Mouse (Mus musculus): ENCODE data around the gene Zdhhc15. TPM values are rescaled to one million over a fixed set of nuclear protein-coding genes. Genes with fewer than 3 reads are reported as not detected.

Gene Zdhhc15
- polyA plus RNA-seq, 1 experiment from 2014 or later: 16.8 TPM

- H3K4me3 ChIP-seq (ENCODE audit: low read depth, low read length): no peak overlapping the region
- ATAC-seq (ENCODE audit: insufficient number of reproducible peaks, low FRiP score, low TSS enrichment, low read depth) (no peak), DNase-seq (ENCODE audit: low spot score) (no peak)
- H3K4me1 ChIP-seq (ENCODE audit: control insufficient read depth, insufficient read depth, low read length): no peaks in the 10 kb centered on the region
- H3K36me3 ChIP-seq (ENCODE audit: control insufficient read depth, insufficient read depth, low read length): no peaks in the 10 kb centered on the region
- H3K9me3 ChIP-seq (ENCODE audit: control insufficient read depth, low read length): no peaks in the 10 kb centered on the region
- H3K4me2 ChIP-seq (ENCODE audit: low read depth, severe bottlenecking): no peak overlapping the region
- H3K27ac ChIP-seq (replicated peaks; ENCODE audit: low read depth, low read length): no peak overlapping the region
- H3K9ac ChIP-seq (ENCODE audit: low read length): no peak overlapping the region
- 75% methylated on average over 3 of the region's 3 CpGs for WGBS
- peaks cover 6% of the 10 kb centered on the region for H3K27me3 ChIP-seq (ENCODE audit: control insufficient read depth, insufficient read depth, low read length)
Observed at GRCm38 (mm10) chrX:104488036-104488435, 182.8 kb downstream of the Zdhhc15 start.

Other genes starting within 250 kb of the Zdhhc15 start
- gene Uprt, start 188.2 kb downstream of the Zdhhc15 start, polyA plus RNA-seq (2014; fragmentation: Nextera tagmentation; extraction: Ambion mirVana): 1.4 and 2.1 TPM in 2 replicates
- gene Magee2, start 186.2 kb upstream of the Zdhhc15 start, polyA plus RNA-seq (2014; fragmentation: Nextera tagmentation; extraction: Ambion mirVana): 6.1 and 8.0 TPM in 2 replicates

Data from limb, embryonic 11.5 days (tissue).